Mouse (Mus musculus) hindbrain, embryonic 13.5 days (tissue): Measurements from ENCODE around the gene Acad8. TPM values are rescaled to one million over a fixed set of nuclear protein-coding genes. Genes with fewer than 3 reads are reported as not detected.

Experiments used
- ATAC-seq: fragments of 200-750 bp; cut with Nextera tagmentation; 2 replicates; pipeline ENCODE4 v1.8.0; 2017; ENCODE audit warnings: moderate TSS enrichment; ENCODE audit not compliant: low FRiP score
- H3K27ac ChIP-seq: fragments of 300-500 bp; sonication (generic); 2 replicates; pipeline ENCODE4 v1.5.1; 2015; ENCODE audit warnings: inconsistent platforms, mild to moderate bottlenecking, moderate library complexity
- H3K27me3 ChIP-seq: fragments of 300-500 bp; sonication (generic); 2 replicates; pipeline ENCODE4 v1.6.1; 2015; ENCODE audit warnings: mild to moderate bottlenecking, inconsistent platforms
- H3K36me3 ChIP-seq: fragments of 300-500 bp; sonication (generic); 2 replicates; pipeline ENCODE4 v1.6.1; 2015; ENCODE audit warnings: mild to moderate bottlenecking, inconsistent platforms
- H3K4me1 ChIP-seq: fragments of 300-500 bp; sonication (generic); replicated peaks from 2 replicates; pipeline ENCODE4 v1.6.1; 2015; ENCODE audit warnings: inconsistent platforms
- H3K4me2 ChIP-seq: fragments of 300-500 bp; sonication (generic); 2 replicates; pipeline ENCODE4 v1.6.1; 2015; ENCODE audit warnings: inconsistent platforms, mild to moderate bottlenecking, moderate library complexity
- H3K4me3 ChIP-seq: fragments of 300-500 bp; sonication (generic); 2 replicates; pipeline ENCODE4 v1.5.1; 2015; ENCODE audit warnings: mild to moderate bottlenecking, inconsistent platforms
- H3K9ac ChIP-seq: fragments of 300-500 bp; sonication (generic); 2 replicates; pipeline ENCODE4 v1.6.1; 2015; ENCODE audit warnings: mild to moderate bottlenecking, inconsistent platforms
- H3K9me3 ChIP-seq: fragments of 300-500 bp; sonication (generic); 2 replicates; pipeline ENCODE4 v1.6.1; 2016; ENCODE audit warnings: inconsistent platforms
- WGBS: fragments of 180-500 bp; shearing (Covaris S2); methylation state at CpG from one replicate; pipeline ENCODE4 v1.1.7; 2015; 5-methylcytosine and 5-hydroxymethylcytosine counted together
- polyA plus RNA-seq: library from polyadenylated mRNA; unstranded; fragments of >200 nt; fragmentation: Nextera tagmentation; extraction: Ambion mirVana; gene quantifications from 2 replicates; pipeline ENCODE4 v1.2.1, GENCODE M21; 2015

Acad8 gene
- polyA plus RNA-seq, 1 experiment from 2014 or later: 36.7 TPM

DNA sequence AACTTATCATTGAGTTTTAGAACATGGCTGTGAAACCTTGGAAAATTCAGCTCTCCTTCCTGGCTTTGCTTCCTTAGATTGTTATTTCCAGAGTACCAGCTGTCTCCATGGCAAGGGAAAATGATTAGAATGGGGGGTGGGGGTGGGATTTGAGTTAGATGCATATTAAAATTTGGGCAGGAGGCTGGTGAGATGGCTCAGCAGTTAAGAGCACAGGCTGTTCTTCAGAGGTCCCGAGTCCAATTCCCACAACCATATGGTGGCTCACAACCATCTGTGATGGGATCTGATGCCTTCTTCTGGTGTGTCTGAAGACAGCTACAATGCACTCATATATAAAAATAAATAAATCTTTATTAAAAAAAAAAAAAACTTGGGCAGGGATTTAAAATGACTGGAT, 6.6 kb upstream of the Acad8 start:
- H3K9ac ChIP-seq: no peak overlapping the region
- WGBS: 68% methylated on average over 1 of the region's 1 CpGs
- no peak overlapping the region for H3K4me2 ChIP-seq
- no peak overlapping the region for H3K27ac ChIP-seq
- no peaks in the 10 kb centered on the region for H3K27me3 ChIP-seq
- ATAC-seq: no peak
- H3K36me3 ChIP-seq: peaks cover 84% of the 10 kb centered on the region
- peaks cover 9% of the 10 kb centered on the region for H3K4me1 ChIP-seq
- H3K4me3 ChIP-seq: no peak overlapping the region
- no peaks in the 10 kb centered on the region for H3K9me3 ChIP-seq

DNA sequence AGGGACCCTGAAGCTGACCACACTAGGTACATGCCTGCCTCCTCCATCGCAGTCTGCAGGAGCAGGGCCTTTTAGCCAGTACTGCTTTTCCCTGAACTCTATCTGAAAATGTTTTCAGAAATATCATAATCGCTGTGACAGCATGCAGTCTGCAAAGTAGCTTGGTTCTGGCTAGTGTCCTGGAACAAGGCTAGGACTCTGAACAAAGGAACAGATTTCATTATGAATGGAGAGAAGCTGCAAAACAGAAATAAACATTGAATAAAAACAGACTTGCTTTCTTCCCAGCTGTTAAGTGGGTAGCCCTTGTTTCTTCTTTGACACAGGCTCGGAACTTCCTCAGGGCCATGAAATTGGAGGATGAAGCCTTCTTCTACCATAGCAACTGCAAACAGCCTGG, 5.9 kb upstream of the Acad8 start:
- peaks cover 16% of the 10 kb centered on the region for H3K4me1 ChIP-seq
- peaks cover 76% of the 10 kb centered on the region for H3K36me3 ChIP-seq
- no peak overlapping the region for H3K4me2 ChIP-seq
- no peak overlapping the region for H3K4me3 ChIP-seq
- WGBS: 88% methylated on average over 3 of the region's 3 CpGs
- no peaks in the 10 kb centered on the region for H3K9me3 ChIP-seq
- peak overlapping the region; percentile 55 for H3K27ac ChIP-seq
- H3K9ac ChIP-seq: no peak overlapping the region
- no peaks in the 10 kb centered on the region for H3K27me3 ChIP-seq
- ATAC-seq: no peak

DNA sequence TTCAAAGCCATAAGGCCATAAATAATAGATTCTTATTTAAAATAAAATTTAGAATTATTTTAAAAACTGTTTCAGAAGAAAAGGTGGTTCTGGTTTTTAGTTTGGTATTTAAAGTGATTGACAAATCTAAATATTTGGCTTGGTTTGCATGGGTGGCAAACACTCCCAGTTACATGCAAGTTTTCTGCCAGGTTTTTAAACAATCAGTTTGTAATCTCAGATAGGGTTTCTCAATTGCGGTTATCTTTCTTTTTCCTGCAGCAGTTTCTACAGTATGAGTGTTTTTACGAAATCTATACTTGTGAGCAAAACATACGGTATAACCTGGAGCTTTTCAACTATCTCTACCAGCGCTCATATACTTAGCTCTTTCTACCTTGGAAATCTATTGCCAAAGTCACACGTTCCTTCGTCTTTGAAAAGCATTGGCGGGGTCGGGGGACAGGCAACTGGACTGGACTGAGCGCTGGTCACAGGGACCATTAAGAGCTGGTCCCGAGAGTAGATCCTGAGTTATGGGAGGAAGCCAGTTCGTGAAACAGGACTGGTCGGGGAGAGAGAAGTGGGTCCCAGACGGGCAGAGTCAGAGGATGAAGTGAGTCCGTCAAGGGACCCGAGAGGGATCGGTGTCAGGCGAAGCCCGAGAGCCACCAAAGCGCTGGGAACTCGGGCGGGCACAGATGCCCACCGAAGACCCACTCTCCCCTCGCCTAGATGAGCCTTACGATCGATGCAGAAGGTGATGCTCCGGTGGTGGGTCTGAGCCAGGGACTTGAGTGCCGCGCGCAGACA, 501 bp downstream of the Acad8 start:
- peak; percentile 81 for ATAC-seq
- Histone ChIP-seq H3K4me3 (peak overlapping the region; percentile 73), H3K27me3 (no peaks in the 10 kb centered on the region), H3K27ac (peak overlapping the region; percentile 74), H3K4me1 (peaks cover 26% of the 10 kb centered on the region), H3K4me2 (peak overlapping the region; percentile 87), H3K9me3 (no peaks in the 10 kb centered on the region), H3K36me3 (peaks cover 13% of the 10 kb centered on the region), H3K9ac (peak overlapping the region; percentile 83)
- WGBS: 4% methylated on average over 29 of the region's 29 CpGs

DNA sequence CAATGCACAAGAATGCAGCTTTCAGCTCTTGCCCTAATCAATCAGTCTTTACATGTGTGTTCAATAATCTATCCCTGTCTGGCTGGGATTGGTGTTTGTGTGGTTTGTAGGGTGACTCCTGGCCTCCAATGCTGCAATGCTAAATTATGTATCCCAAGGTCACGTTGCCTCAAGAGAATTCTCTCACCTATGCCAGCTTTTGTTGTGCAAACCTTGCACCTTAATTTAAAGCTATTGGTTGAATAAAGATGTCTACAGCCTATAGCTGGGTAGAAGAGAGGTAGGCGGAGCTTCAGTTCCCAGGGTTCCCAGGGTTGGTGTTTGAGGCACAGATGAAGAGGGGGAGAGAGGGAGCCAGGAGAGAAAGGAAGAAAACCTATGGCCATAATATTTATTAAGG, 1.9 kb downstream of the Acad8 start:
- no peak for ATAC-seq
- Histone ChIP-seq H3K4me2 (no peak overlapping the region), H3K36me3 (no peaks in the 10 kb centered on the region), H3K9me3 (no peaks in the 10 kb centered on the region), H3K4me3 (no peak overlapping the region), H3K27me3 (no peaks in the 10 kb centered on the region), H3K9ac (no peak overlapping the region), H3K4me1 (peaks cover 26% of the 10 kb centered on the region), H3K27ac (no peak overlapping the region)
- WGBS: 94% methylated on average over 2 of the region's 2 CpGs

DNA sequence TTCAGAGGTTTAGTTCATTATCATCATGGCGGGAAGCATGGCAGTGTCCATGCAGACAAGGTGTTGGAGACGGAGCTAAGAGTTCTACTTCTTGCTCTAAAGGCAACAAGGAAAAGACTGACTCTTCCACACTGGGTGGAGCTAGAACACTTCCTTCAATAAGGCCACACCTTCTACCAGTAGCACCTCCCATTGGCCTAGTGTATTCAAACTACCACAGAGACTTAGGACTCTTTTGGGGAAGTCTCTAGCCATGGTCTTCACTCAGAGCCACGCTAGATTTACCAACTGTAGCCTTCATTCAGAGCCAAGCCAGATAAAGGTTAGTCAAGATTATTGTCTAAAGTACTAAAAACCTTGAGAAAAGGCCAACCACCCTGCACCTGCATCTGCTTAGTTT, 2.3 kb downstream of the Acad8 start:
- H3K4me2 ChIP-seq: no peak overlapping the region
- 96% methylated on average over 3 of the region's 3 CpGs for WGBS
- H3K9me3 ChIP-seq: no peaks in the 10 kb centered on the region
- H3K4me3 ChIP-seq: no peak overlapping the region
- no peak overlapping the region for H3K27ac ChIP-seq
- peaks cover under 1% of the 10 kb centered on the region for H3K36me3 ChIP-seq
- H3K4me1 ChIP-seq: peaks cover 26% of the 10 kb centered on the region
- no peak for ATAC-seq
- H3K27me3 ChIP-seq: no peaks in the 10 kb centered on the region
- H3K9ac ChIP-seq: no peak overlapping the region

DNA sequence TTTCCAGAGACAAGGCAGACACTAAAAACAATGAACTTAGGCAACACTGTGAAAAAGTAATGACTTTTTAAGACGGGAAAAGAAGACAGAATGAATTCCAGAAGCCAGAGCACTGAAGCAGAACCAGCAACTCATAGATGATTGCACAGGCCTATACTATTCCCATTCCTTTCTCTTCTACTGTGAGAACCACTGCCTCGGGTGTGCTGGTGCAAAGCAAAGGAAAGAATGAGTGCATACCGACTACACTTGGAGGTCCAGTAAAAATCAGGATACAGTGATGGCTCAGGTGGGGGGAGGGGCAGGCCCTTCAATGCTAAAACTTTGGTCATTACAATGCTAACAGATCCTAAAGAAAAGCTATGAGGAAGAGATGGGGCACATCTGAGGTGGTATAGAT, 5.5 kb downstream of the Acad8 start:
- peaks cover 5% of the 10 kb centered on the region for H3K4me1 ChIP-seq
- H3K36me3 ChIP-seq: peaks cover 32% of the 10 kb centered on the region
- H3K27ac ChIP-seq: no peak overlapping the region
- H3K9me3 ChIP-seq: no peaks in the 10 kb centered on the region
- ATAC-seq: no peak
- H3K4me3 ChIP-seq: no peak overlapping the region
- WGBS: 71% methylated on average over 3 of the region's 3 CpGs
- no peaks in the 10 kb centered on the region for H3K27me3 ChIP-seq
- H3K9ac ChIP-seq: no peak overlapping the region
- no peak overlapping the region for H3K4me2 ChIP-seq

- H3K4me3 ChIP-seq: no peak overlapping the region
- H3K27ac ChIP-seq: no peak overlapping the region
- H3K36me3 ChIP-seq: peaks cover 40% of the 10 kb centered on the region
- H3K9me3 ChIP-seq: no peaks in the 10 kb centered on the region
- ATAC-seq: no peak
- 96% methylated on average over 10 of the region's 10 CpGs for WGBS
- peaks cover 3% of the 10 kb centered on the region for H3K4me1 ChIP-seq
- no peak overlapping the region for H3K9ac ChIP-seq
- H3K4me2 ChIP-seq: no peak overlapping the region
- H3K27me3 ChIP-seq: no peaks in the 10 kb centered on the region
Observed at GRCm38 (mm10) chr9:26993118-26993517, 6.2 kb downstream of the Acad8 start.

- no peak overlapping the region for H3K27ac ChIP-seq
- H3K9me3 ChIP-seq: no peaks in the 10 kb centered on the region
- H3K36me3 ChIP-seq: peaks cover 62% of the 10 kb centered on the region
- H3K27me3 ChIP-seq: no peaks in the 10 kb centered on the region
- no peak for ATAC-seq
- WGBS: 89% methylated on average over 4 of the region's 4 CpGs
- no peaks in the 10 kb centered on the region for H3K4me1 ChIP-seq
- H3K9ac ChIP-seq: no peak overlapping the region
- H3K4me3 ChIP-seq: no peak overlapping the region
- H3K4me2 ChIP-seq: no peak overlapping the region
Observed at GRCm38 (mm10) chr9:26990181-26990580, 9.2 kb downstream of the Acad8 start.

DNA sequence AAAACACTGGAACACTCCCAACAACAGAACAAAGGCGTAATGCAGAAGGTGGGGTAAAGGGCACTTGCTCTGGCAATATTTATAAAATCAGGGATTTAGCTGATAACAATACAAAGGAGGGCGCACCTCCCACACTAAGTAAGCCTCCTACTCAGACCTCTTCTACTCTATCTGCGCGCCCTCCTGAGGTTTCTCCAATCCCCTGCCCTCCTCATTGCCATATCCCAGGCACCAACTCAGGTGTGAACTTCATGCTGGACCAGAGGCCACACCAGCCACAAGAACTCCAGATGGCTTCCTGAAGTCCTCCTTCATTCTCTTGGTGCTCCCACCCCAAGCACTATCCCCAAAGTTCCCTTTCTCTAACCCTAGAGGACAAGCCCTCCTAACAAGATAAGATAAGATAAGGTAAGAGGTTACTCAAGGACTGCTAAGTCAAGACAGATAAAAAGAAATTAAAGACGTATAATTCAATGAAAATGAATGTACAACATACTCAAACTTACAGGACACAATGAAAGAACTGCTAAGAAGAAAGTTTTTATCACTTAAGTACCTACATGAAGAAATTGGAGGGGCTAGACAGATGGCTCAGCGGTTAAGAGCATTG, 13.6 kb downstream of the Acad8 start:
- Histone ChIP-seq H3K27me3 (no peaks in the 10 kb centered on the region), H3K4me2 (no peak overlapping the region), H3K36me3 (peaks cover 69% of the 10 kb centered on the region), H3K4me1 (no peaks in the 10 kb centered on the region), H3K9ac (no peak overlapping the region), H3K9me3 (no peaks in the 10 kb centered on the region), H3K4me3 (no peak overlapping the region), H3K27ac (no peak overlapping the region)
- WGBS: 96% methylated on average over 6 of the region's 6 CpGs
- no peak for ATAC-seq

DNA sequence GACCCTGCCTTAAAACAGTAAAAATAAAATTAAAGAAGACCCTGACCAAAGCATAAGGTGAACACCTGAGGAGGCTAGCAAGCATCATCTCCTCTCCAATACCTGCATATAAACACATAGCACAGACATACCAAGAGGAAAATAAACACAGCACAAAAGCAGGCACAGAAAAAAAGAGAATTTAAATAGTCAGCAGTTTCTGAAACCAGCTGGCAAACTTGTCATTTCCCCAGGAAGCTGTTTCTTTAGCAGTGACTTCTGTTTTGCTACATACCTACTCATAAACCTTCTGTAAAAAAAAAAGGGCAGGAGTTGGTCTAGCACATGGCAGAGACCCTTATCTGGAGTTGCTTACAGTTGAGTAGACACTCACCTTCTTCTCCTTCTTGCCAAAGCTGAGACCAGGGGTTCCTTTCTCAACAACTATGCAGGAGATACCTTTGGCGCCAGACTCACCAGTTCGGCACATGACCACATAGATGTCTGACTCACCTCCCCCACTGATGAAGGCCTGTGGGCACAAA, 14.2 kb downstream of the Acad8 start:
- Histone ChIP-seq H3K9me3 (no peaks in the 10 kb centered on the region), H3K4me3 (no peak overlapping the region), H3K4me1 (no peaks in the 10 kb centered on the region), H3K36me3 (peaks cover 67% of the 10 kb centered on the region), H3K27ac (no peak overlapping the region), H3K27me3 (no peaks in the 10 kb centered on the region), H3K9ac (no peak overlapping the region), H3K4me2 (no peak overlapping the region)
- 96% methylated on average over 2 of the region's 2 CpGs for WGBS
- no peak for ATAC-seq

- Histone ChIP-seq H3K27me3 (no peaks in the 10 kb centered on the region), H3K9ac (no peak overlapping the region), H3K36me3 (peaks cover 62% of the 10 kb centered on the region), H3K4me2 (no peak overlapping the region), H3K9me3 (no peaks in the 10 kb centered on the region), H3K4me1 (no peaks in the 10 kb centered on the region), H3K27ac (no peak overlapping the region), H3K4me3 (no peak overlapping the region)
- WGBS: 89% methylated on average over 3 of the region's 3 CpGs
- ATAC-seq: no peak
Observed at GRCm38 (mm10) chr9:26978776-26979175, 20.6 kb downstream of the Acad8 start.

GRCm38 (mm10) chr9:26977754-26978153, 21.6 kb downstream of the Acad8 start:
- Histone ChIP-seq H3K9ac (no peak overlapping the region), H3K4me2 (no peak overlapping the region), H3K4me1 (no peaks in the 10 kb centered on the region), H3K36me3 (peaks cover 64% of the 10 kb centered on the region), H3K4me3 (no peak overlapping the region), H3K27me3 (no peaks in the 10 kb centered on the region), H3K27ac (no peak overlapping the region), H3K9me3 (no peaks in the 10 kb centered on the region)
- WGBS: 94% methylated on average over 9 of the region's 9 CpGs
- no peak for ATAC-seq

DNA sequence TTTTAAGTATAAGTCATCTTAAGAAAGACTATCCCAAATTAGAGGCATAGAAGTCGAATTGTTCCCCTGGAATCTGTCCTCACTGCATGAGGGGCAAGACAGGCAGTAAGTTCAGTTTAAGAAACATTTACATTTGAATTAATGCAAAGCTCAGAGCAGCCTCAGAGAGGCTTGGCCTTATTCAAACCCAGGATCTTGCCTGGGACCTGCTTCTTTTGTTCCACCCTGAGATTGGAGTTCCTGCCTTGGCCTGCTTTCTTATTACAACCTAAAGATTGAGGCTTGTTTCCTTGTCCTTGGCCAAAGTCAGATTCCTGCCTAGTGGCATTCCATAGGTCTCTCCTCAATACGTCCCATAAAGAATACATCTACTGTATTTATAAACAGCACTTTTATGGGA, 51.6 kb downstream of the Acad8 start:
- no peak for ATAC-seq
- peaks cover 8% of the 10 kb centered on the region; the same call in 1 of the 2 replicates for H3K9me3 ChIP-seq
- H3K36me3 ChIP-seq: no peaks in the 10 kb centered on the region
- no peaks in the 10 kb centered on the region for H3K27me3 ChIP-seq
- no peak overlapping the region for H3K9ac ChIP-seq
- no peak overlapping the region for H3K4me3 ChIP-seq
- WGBS: 69% methylated on average over 2 of the region's 2 CpGs
- no peak overlapping the region for H3K4me2 ChIP-seq
- H3K4me1 ChIP-seq: no peaks in the 10 kb centered on the region
- no peak overlapping the region for H3K27ac ChIP-seq
